Mouse (Mus musculus): ENCODE results near the gene Nabp1.

Nabp1 gene

GRCm38 (mm10) chr1:51478262-51479026 lies at the start of gene Nabp1:
TSS of gene Nabp1 (minus strand) at chr1:51478425.
- peak; percentile 99 for ATAC-seq (ENCODE audit: low TSS enrichment)

GRCm38 (mm10) chr1:51525563-51526265 lies 47.5 kb upstream of the Nabp1 start:
- ATAC-seq (ENCODE audit: low TSS enrichment) = no peak

- ATAC-seq (ENCODE audit: low TSS enrichment) = no peak
Observed at GRCm38 (mm10) chr1:51521651-51522050, 43.4 kb upstream of the Nabp1 start.

GRCm38 (mm10) chr1:51520246-51520780 lies 42.1 kb upstream of the Nabp1 start:
- no peak for ATAC-seq (ENCODE audit: low TSS enrichment)

- no peak for ATAC-seq (ENCODE audit: low TSS enrichment)
Observed at GRCm38 (mm10) chr1:51519112-51519511, 40.9 kb upstream of the Nabp1 start.

GRCm38 (mm10) chr1:51515625-51516024 lies 37.4 kb upstream of the Nabp1 start:
- ATAC-seq (ENCODE audit: low TSS enrichment) = peak; percentile 35; the same call in 1 of the 2 replicates

- peak; percentile 86 for ATAC-seq (ENCODE audit: low TSS enrichment)
Observed at GRCm38 (mm10) chr1:51515041-51515440, 36.8 kb upstream of the Nabp1 start.

- no peak for ATAC-seq (ENCODE audit: low TSS enrichment)
Observed at GRCm38 (mm10) chr1:51514379-51514778, 36.2 kb upstream of the Nabp1 start.

GRCm38 (mm10) chr1:51513059-51513713 lies 35.0 kb upstream of the Nabp1 start:
- ATAC-seq (ENCODE audit: low TSS enrichment) = peak; percentile 24; the same call in 1 of the 2 replicates

- ATAC-seq (ENCODE audit: low TSS enrichment) = no peak
Observed at GRCm38 (mm10) chr1:51512326-51512725, 34.1 kb upstream of the Nabp1 start.

GRCm38 (mm10) chr1:51509776-51510175 lies 31.6 kb upstream of the Nabp1 start:
- ATAC-seq (ENCODE audit: low TSS enrichment) = no peak

GRCm38 (mm10) chr1:51509083-51509482 lies 30.9 kb upstream of the Nabp1 start:
- ATAC-seq (ENCODE audit: low TSS enrichment) = peak; percentile 94

- ATAC-seq (ENCODE audit: low TSS enrichment) = no peak
Observed at GRCm38 (mm10) chr1:51508543-51508942, 30.3 kb upstream of the Nabp1 start.

GRCm38 (mm10) chr1:51507436-51507835 lies 29.2 kb upstream of the Nabp1 start:
- ATAC-seq (ENCODE audit: low TSS enrichment) = no peak

GRCm38 (mm10) chr1:51506236-51506635 lies 28.0 kb upstream of the Nabp1 start:
- ATAC-seq (ENCODE audit: low TSS enrichment) = no peak

- ATAC-seq (ENCODE audit: low TSS enrichment) = no peak
Observed at GRCm38 (mm10) chr1:51505632-51506031, 27.4 kb upstream of the Nabp1 start.

GRCm38 (mm10) chr1:51503055-51503454 lies 24.8 kb upstream of the Nabp1 start:
- ATAC-seq (ENCODE audit: low TSS enrichment) = no peak

GRCm38 (mm10) chr1:51502353-51502752 lies 24.1 kb upstream of the Nabp1 start:
- ATAC-seq (ENCODE audit: low TSS enrichment) = no peak

- no peak for ATAC-seq (ENCODE audit: low TSS enrichment)
Observed at GRCm38 (mm10) chr1:51501251-51501650, 23.0 kb upstream of the Nabp1 start.

- ATAC-seq (ENCODE audit: low TSS enrichment) = no peak
Observed at GRCm38 (mm10) chr1:51498601-51499098, 20.4 kb upstream of the Nabp1 start.

- no peak for ATAC-seq (ENCODE audit: low TSS enrichment)
Observed at GRCm38 (mm10) chr1:51496163-51496562, 17.9 kb upstream of the Nabp1 start.
